Mouse (Mus musculus): ENCODE measurements around the gene Tex14. TPM values are rescaled to one million over a fixed set of nuclear protein-coding genes. Genes with fewer than 3 reads are reported as not detected.

Tex14 gene
- polyA plus RNA-seq (2012; fragmentation: generic; extraction: Trizol) = not detected
- long read RNA-seq, experiment 1 = 0 reads
- long read RNA-seq, experiment 2 = 0 reads

GRCm38 (mm10) chr11:87404876-87405275 lies at the start of gene Tex14, which contains the start of gene Rad51c:
Gene Tex14, plus strand, starts transcription at chr11:87405065.
Gene Rad51c, minus strand, starts transcription at chr11:87404954.
- Histone ChIP-seq H3K79me3 (ENCODE audit: low read depth) (no peaks in the 10 kb centered on the region), H3K36me3 (ENCODE audit: control insufficient read depth, insufficient read depth) (no peaks in the 10 kb centered on the region)
- peak; percentile 1 for TF ChIP-seq MAX (IDR thresholded peaks at IDR 0.05)
- no peak for TF ChIP-seq FOSL1 (IDR thresholded peaks at IDR 0.05; ENCODE audit: insufficient read depth, low read length, poor library complexity, severe bottlenecking)

GRCm38 (mm10) chr11:87357317-87358300 lies 47.3 kb upstream of the Tex14 start:
- no peak for TF ChIP-seq CEBPB (IDR thresholded peaks at IDR 0.05; ENCODE audit: low read depth)
- TF ChIP-seq MYOD1 (IDR thresholded peaks at IDR 0.05; ENCODE audit: control insufficient read depth, insufficient read length, low read depth) = no peak
- TF ChIP-seq USF1 (IDR thresholded peaks at IDR 0.05; ENCODE audit: low read depth) = no peak
- TF ChIP-seq CTCF (IDR thresholded peaks at IDR 0.05; ENCODE audit: control insufficient read depth, insufficient read depth, insufficient read length) = no peak
- TF ChIP-seq FOSL1 (IDR thresholded peaks at IDR 0.05; ENCODE audit: insufficient read depth, low read length, poor library complexity, severe bottlenecking) = no peak
- TF ChIP-seq MAX (IDR thresholded peaks at IDR 0.05) = no peak
- TF ChIP-seq MYOG (IDR thresholded peaks at IDR 0.05; ENCODE audit: control insufficient read depth, extremely low read depth, insufficient read length) = no peak
- H3K79me3 ChIP-seq (ENCODE audit: low read depth) = no peaks in the 10 kb centered on the region
- H3ac ChIP-seq (ENCODE audit: control insufficient read depth, insufficient read length, low read depth) = peak overlapping the region; percentile 94
- no peaks in the 10 kb centered on the region for H3K36me3 ChIP-seq (ENCODE audit: control insufficient read depth, insufficient read depth)
- H3K79me2 ChIP-seq (ENCODE audit: control insufficient read depth, insufficient read depth) = no peaks in the 10 kb centered on the region
- H3K27me3 ChIP-seq (ENCODE audit: control insufficient read depth, insufficient read depth, insufficient read length) = peaks cover 7% of the 10 kb centered on the region
- peak overlapping the region; percentile 52 for H3K4me3 ChIP-seq (ENCODE audit: insufficient read depth, poor library complexity, severe bottlenecking)

More at GRCm38 (mm10) chr11:87404876-87405275, at the start of gene Tex14, which contains the start of gene Rad51c:
- Histone ChIP-seq H3K4me3 (ENCODE audit: insufficient read depth, poor library complexity, severe bottlenecking) (peak within 1 kb of the TSS; percentile 52), H3K27me3 (ENCODE audit: control insufficient read depth, insufficient read depth, insufficient read length) (no peaks in the 10 kb centered on the region), H3ac (ENCODE audit: control insufficient read depth, insufficient read length, low read depth) (peak within 1 kb of the TSS; percentile 95), H3K79me2 (ENCODE audit: control insufficient read depth, insufficient read depth) (no peaks in the 10 kb centered on the region)

DNA sequence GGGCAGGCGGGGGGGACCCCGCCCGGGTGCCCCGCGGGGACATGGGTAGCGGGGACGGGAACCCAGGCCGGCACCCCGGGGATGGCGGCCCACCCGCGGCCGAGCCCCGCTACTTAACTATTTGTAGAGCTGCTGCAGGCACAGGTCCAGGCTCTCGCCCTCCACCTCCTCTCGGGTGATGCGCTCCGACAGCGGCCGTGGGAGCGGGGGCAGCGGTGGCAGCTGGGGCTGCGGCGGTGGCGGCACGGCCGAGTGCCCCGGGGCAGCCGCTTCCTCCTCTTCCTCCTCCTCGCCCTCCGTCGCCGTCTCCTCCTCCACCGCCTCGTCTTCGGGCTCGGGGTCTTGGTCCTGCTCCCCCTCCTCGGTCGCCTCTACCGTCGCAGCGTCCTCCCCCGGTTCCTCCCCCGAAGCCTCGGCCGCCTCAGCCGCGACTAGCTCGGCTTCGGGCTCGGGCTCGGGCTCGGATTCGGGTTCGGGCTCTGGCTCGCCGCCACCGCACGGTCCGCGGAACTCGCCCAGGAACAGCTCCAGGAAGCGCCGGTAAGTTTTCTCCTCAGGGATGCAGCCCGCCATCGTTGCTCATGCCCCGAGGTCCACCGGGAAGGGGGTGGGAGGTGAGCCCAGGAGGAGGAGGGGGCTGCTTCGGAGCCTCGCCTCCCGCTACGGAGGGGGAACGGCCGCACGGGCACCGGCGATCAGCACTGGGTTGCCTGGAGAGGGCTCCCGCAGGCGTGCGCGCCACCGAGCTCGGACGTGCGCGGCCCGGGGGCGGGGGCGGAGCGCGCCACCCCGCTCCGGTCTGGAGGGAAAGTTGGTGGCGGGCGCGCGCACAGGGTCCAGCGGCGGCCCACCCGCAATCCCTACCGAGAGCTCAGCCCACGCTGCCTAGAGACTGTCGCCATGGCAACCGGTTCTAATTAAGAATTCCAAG lies 46.3 kb upstream of the Tex14 start, which contains the start of gene Ppm1e:
Gene Ppm1e, minus strand, starts transcription at position 693 of the 931 bp plus-strand sequence.
- H3K27me3 ChIP-seq (ENCODE audit: control insufficient read depth, insufficient read depth, insufficient read length) = peaks cover 7% of the 10 kb centered on the region
- H3ac ChIP-seq (ENCODE audit: control insufficient read depth, insufficient read length, low read depth) = peak within 1 kb of the TSS; percentile 94
- TF ChIP-seq CTCF (IDR thresholded peaks at IDR 0.05; ENCODE audit: control insufficient read depth, insufficient read depth, insufficient read length) = no peak
- no peak for TF ChIP-seq MYOG (IDR thresholded peaks at IDR 0.05; ENCODE audit: control insufficient read depth, extremely low read depth, insufficient read length)
- TF ChIP-seq USF1 (IDR thresholded peaks at IDR 0.05; ENCODE audit: low read depth) = no peak
- no peak for TF ChIP-seq CEBPB (IDR thresholded peaks at IDR 0.05; ENCODE audit: low read depth)
- TF ChIP-seq FOSL1 (IDR thresholded peaks at IDR 0.05; ENCODE audit: insufficient read depth, low read length, poor library complexity, severe bottlenecking) = no peak
- H3K79me3 ChIP-seq (ENCODE audit: low read depth) = no peaks in the 10 kb centered on the region
- H3K36me3 ChIP-seq (ENCODE audit: control insufficient read depth, insufficient read depth) = no peaks in the 10 kb centered on the region
- H3K79me2 ChIP-seq (ENCODE audit: control insufficient read depth, insufficient read depth) = no peaks in the 10 kb centered on the region
- peak within 1 kb of the TSS; percentile 52 for H3K4me3 ChIP-seq (ENCODE audit: insufficient read depth, poor library complexity, severe bottlenecking)

- Histone ChIP-seq H3K4me3 (ENCODE audit: insufficient read depth, poor library complexity, severe bottlenecking) (peak overlapping the region; percentile 52), H3K79me3 (ENCODE audit: low read depth) (no peaks in the 10 kb centered on the region), H3K36me3 (ENCODE audit: control insufficient read depth, insufficient read depth) (no peaks in the 10 kb centered on the region), H3K79me2 (ENCODE audit: control insufficient read depth, insufficient read depth) (no peaks in the 10 kb centered on the region), H3ac (ENCODE audit: control insufficient read depth, insufficient read length, low read depth) (peak overlapping the region; percentile 94), H3K27me3 (ENCODE audit: control insufficient read depth, insufficient read depth, insufficient read length) (peaks cover 7% of the 10 kb centered on the region)
- TF ChIP-seq USF1 (IDR thresholded peaks at IDR 0.05; ENCODE audit: low read depth) = no peak
- no peak for TF ChIP-seq CEBPB (IDR thresholded peaks at IDR 0.05; ENCODE audit: low read depth)
- TF ChIP-seq CTCF (IDR thresholded peaks at IDR 0.05; ENCODE audit: control insufficient read depth, insufficient read depth, insufficient read length) = no peak
- TF ChIP-seq FOSL1 (IDR thresholded peaks at IDR 0.05; ENCODE audit: insufficient read depth, low read length, poor library complexity, severe bottlenecking) = no peak
Observed at GRCm38 (mm10) chr11:87359262-87359612, 45.6 kb upstream of the Tex14 start.

- Histone ChIP-seq H3K36me3 (ENCODE audit: control insufficient read depth, insufficient read depth) (no peaks in the 10 kb centered on the region), H3K4me3 (ENCODE audit: insufficient read depth, poor library complexity, severe bottlenecking) (no peak overlapping the region), H3ac (ENCODE audit: control insufficient read depth, insufficient read length, low read depth) (no peak overlapping the region), H3K79me2 (ENCODE audit: control insufficient read depth, insufficient read depth) (no peaks in the 10 kb centered on the region), H3K27me3 (ENCODE audit: control insufficient read depth, insufficient read depth, insufficient read length) (peaks cover 1% of the 10 kb centered on the region), H3K79me3 (ENCODE audit: low read depth) (no peaks in the 10 kb centered on the region)
- TF ChIP-seq FOSL1 (IDR thresholded peaks at IDR 0.05; ENCODE audit: insufficient read depth, low read length, poor library complexity, severe bottlenecking) (no peak), MYOG (IDR thresholded peaks at IDR 0.05; ENCODE audit: control insufficient read depth, extremely low read depth, insufficient read length) (no peak), CEBPB (IDR thresholded peaks at IDR 0.05; ENCODE audit: low read depth) (no peak), MAX (IDR thresholded peaks at IDR 0.05) (no peak), MYOD1 (IDR thresholded peaks at IDR 0.05; ENCODE audit: control insufficient read depth, insufficient read length, low read depth) (no peak), USF1 (IDR thresholded peaks at IDR 0.05; ENCODE audit: low read depth) (no peak), CTCF (IDR thresholded peaks at IDR 0.05; ENCODE audit: control insufficient read depth, insufficient read depth, insufficient read length) (no peak)
Observed at GRCm38 (mm10) chr11:87365120-87365519, 39.7 kb upstream of the Tex14 start.

All from C2C12 (cell line).